8 mouse cellular contexts compared by ENCODE assay signal in genomic region chr2:154223265-154223916, GRCm38 (mm10). TPM values are rescaled to one million over a fixed set of nuclear protein-coding genes. Genes with fewer than 3 reads are reported as not detected.
DNase-seq lines count a peak whose midpoint lies in the region; ATAC-seq lines count a peak whose summit lies in the region.

TSS of gene Bpifb5 (plus strand) at chr2:154223742.

- no peaks in the 10 kb centered on the region for H3K9me3 ChIP-seq in limb, embryonic 15.5 days

- peak within 1 kb of the TSS; percentile 47; the same call in 1 of the 2 replicates for H3K27ac ChIP-seq in limb, embryonic 15.5 days

- peaks cover 27% of the 10 kb centered on the region for H3K4me1 ChIP-seq in limb, embryonic 15.5 days

- H3K36me3 ChIP-seq in limb, embryonic 15.5 days, result no peaks in the 10 kb centered on the region

- DNase-seq in adrenal gland, postnatal 14 days, result peak; percentile 30
- no peak for DNase-seq in adrenal gland, adult 18-20 months (ENCODE audit: low spot score in 2 of 2)
- DNase-seq in embryo, embryonic 9.5 days (ENCODE audit: extremely low spot score), result peak; percentile 73
- DNase-seq in neural tube, embryonic 10.5 days (ENCODE audit: extremely low spot score, low spot score), result peak; percentile 54
- DNase-seq in frontal cortex, postnatal 25 days (ENCODE audit: low spot score in 2 of 2), result no peak
- no peak for DNase-seq in thymus, postnatal 0 days (ENCODE audit: low spot score)

- WGBS in limb, embryonic 15.5 days, result 3% methylated on average over 14 of the region's 14 CpGs

- H3K27me3 ChIP-seq in limb, embryonic 15.5 days, result no peaks in the 10 kb centered on the region

- ATAC-seq in hematopoietic stem cell, adult 5-6 weeks (replicated peaks in 1 of 2; ENCODE audit: insufficient read depth in 1 of 2, low FRiP score in 2 of 2, low TSS enrichment in 1 of 2, low read depth in 1 of 2, poor library complexity in 2 of 2, severe bottlenecking in 2 of 2), result peak; percentile 68 to 70
- peak; percentile 67 for ATAC-seq in limb, embryonic 15.5 days (ENCODE audit: insufficient number of reproducible peaks, low FRiP score, low TSS enrichment, low read depth)

- no peak within 1 kb of the TSS for H3K9ac ChIP-seq in limb, embryonic 15.5 days

- no peak within 1 kb of the TSS for H3K4me3 ChIP-seq in limb, embryonic 15.5 days

- H3K4me2 ChIP-seq in limb, embryonic 15.5 days, result peak within 1 kb of the TSS; percentile 31

RNA-seq across cellular contexts. Expression of gene Bpifb5, which starts in this region (rescaled TPM):
- total RNA-seq in adrenal gland, postnatal 14 days (2021), result 0.45 TPM in 1 of 2 replicates, not detected in the other
- total RNA-seq in adrenal gland, adult 18-20 months (2021), result not detected
- total RNA-seq in hematopoietic stem cell, adult 5-6 weeks (2017), result 2.9 and 3.3 TPM in 2 replicates
- 0.81 and 0.83 TPM in 2 replicates for polyA plus RNA-seq in limb, embryonic 15.5 days (2015; fragmentation: Nextera tagmentation; extraction: Ambion mirVana)
- 0.24 and 0.35 TPM in 2 replicates for polyA plus RNA-seq in thymus, postnatal 0 days (2015; fragmentation: Nextera tagmentation; extraction: Ambion mirVana)

Comparison
In these comparisons a context has a peak if more than half of its experiments do, and no peak if none do; other contexts are left out.
1. Peak in DNase-seq in adrenal gland, postnatal 14 days; RNA of the gene not detected or under 1 TPM.
2. Peak in ATAC-seq, H3K27ac ChIP-seq and H3K4me2 ChIP-seq in limb, embryonic 15.5 days; RNA of the gene not detected or under 1 TPM.
3. DNase-seq: peak in embryo, embryonic 9.5 days (single experiment) and neural tube, embryonic 10.5 days (single experiment); none in adrenal gland, adult 18-20 months (0 of 2), frontal cortex, postnatal 25 days (0 of 2) and thymus, postnatal 0 days (single experiment).